Mouse (Mus musculus) kidney, adult 2 months (tissue): ENCODE measurements at regions not wholly inside any gene's neighbourhood (a gene's known extent, or its start where the extent isn't known, plus 50 kb on each side); places are given as distances from the start of the nearest gene placed in this dataset.

ENCODE experiments used
- CTCF ChIP-seq: fragments of 200-500 bp; conservative IDR thresholded peaks from 2 replicates; pipeline ENCODE4 v1.5.1; 2011; ENCODE audit warnings: low read depth, mild to moderate bottlenecking, control low read depth, low read length, moderate library complexity, mixed read lengths; ENCODE audit not compliant: insufficient read depth, insufficient read length
- POLR2A ChIP-seq: fragments of 200-500 bp; IDR thresholded peaks from one replicate; pipeline ENCODE4 v1.6.1; 2011; ENCODE audit warnings: low read depth, low read length, control low read depth

DNA sequence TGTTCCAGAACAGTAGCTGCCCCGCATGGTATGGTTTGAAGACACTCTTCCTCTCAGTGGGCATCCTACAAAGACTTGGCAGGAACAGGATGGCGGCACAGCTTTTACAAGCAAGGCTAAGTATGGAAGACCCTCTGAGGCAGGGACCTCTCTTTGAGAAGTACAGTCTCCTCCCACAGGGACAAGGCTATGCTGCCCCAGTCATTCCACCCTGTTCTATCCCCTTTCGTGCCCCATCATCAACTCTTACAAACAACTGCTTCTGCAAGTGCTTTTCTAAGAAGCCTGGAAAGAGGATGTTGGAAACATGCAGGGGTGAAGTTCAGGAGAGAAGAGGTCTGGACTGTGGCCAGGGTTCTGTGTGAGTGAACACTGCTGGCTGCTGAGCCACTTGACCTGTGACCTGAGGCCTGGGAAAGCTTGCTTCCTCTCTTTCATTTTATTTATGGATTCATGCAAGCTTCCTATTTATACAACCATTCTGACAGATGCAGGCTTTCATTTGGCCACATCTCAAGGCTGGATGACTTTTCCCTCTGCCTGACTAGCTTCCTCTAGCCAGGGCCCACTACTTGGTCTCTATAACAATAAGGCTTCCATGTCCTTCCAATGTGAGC is 107.1 kb upstream of the Nck2 start:
- TF ChIP-seq CTCF (no peak), POLR2A (no peak)
